Mouse (Mus musculus) forebrain, embryonic 14.5 days (tissue): ENCODE measurements around the gene Etfa. TPM values are rescaled to one million over a fixed set of nuclear protein-coding genes. Genes with fewer than 3 reads are reported as not detected.

Experiments used
- ATAC-seq: fragments of 200-750 bp; cut with Nextera tagmentation; 2 replicates; pipeline ENCODE4 v1.8.0; 2017; ENCODE audit warnings: mild to moderate bottlenecking, moderate library complexity
- DNase-seq: peaks from one replicate; pipeline ENCODE4 v3.0.0-alpha.2; 2015; ENCODE audit warnings: low spot score
- H3K27ac ChIP-seq: fragments of 300-500 bp; sonication (generic); 2 replicates; pipeline ENCODE4 v1.5.1; 2014; ENCODE audit warnings: low read depth, mild to moderate bottlenecking, control low read depth, low read length, moderate library complexity
- H3K27me3 ChIP-seq: fragments of 300-500 bp; sonication (generic); replicated peaks from 2 replicates; pipeline ENCODE4 v1.6.1; 2014; ENCODE audit warnings: low read length, control low read depth, mixed read lengths; ENCODE audit not compliant: control insufficient read depth, insufficient read depth
- H3K36me3 ChIP-seq: fragments of 300-500 bp; sonication (generic); 2 replicates; pipeline ENCODE4 v1.6.1; 2014; ENCODE audit warnings: low read length, control low read depth; ENCODE audit not compliant: control insufficient read depth, insufficient read depth
- H3K4me1 ChIP-seq: fragments of 300-500 bp; sonication (generic); 2 replicates; pipeline ENCODE4 v1.6.1; 2014; ENCODE audit warnings: antibody characterized with exemption, low read length, control low read depth; ENCODE audit not compliant: control insufficient read depth, insufficient read depth
- H3K4me2 ChIP-seq: fragments of 300-500 bp; sonication (generic); 2 replicates; pipeline ENCODE4 v1.6.1; 2014; ENCODE audit warnings: mild to moderate bottlenecking, control low read depth, low read length
- H3K4me3 ChIP-seq: fragments of 300-500 bp; sonication (generic); 2 replicates; pipeline ENCODE4 v1.5.1; 2014; ENCODE audit warnings: low read depth, low read length, control low read depth
- H3K9ac ChIP-seq: fragments of 300-500 bp; sonication (generic); 2 replicates; pipeline ENCODE4 v1.6.1; 2014; ENCODE audit warnings: mild to moderate bottlenecking, low read length, control low read depth, moderate library complexity
- H3K9me3 ChIP-seq: fragments of 300-500 bp; sonication (generic); replicated peaks from 2 replicates; pipeline ENCODE4 v1.6.1; 2016; ENCODE audit warnings: low read length, control low read depth, mixed read lengths; ENCODE audit not compliant: control insufficient read depth
- WGBS: fragments of 180-500 bp; shearing (Covaris S2); extraction: QIAGEN DNeasy Blood & Tissue Kit; methylation state at CpG from one replicate; pipeline ENCODE4 v1.1.7; 2014; 5-methylcytosine and 5-hydroxymethylcytosine counted together
- polyA plus RNA-seq: library from polyadenylated mRNA; unstranded; fragments of >200 nt; fragmentation: Nextera tagmentation; extraction: Ambion mirVana; gene quantifications from 2 replicates; pipeline ENCODE4 v1.2.1, GENCODE M21; 2014

Etfa gene
- polyA plus RNA-seq, 1 experiment from 2014 or later, result 111 TPM

- Histone ChIP-seq H3K36me3 (no peaks in the 10 kb centered on the region), H3K27me3 (no peaks in the 10 kb centered on the region), H3K4me3 (no peak overlapping the region), H3K4me2 (no peak overlapping the region), H3K9me3 (no peaks in the 10 kb centered on the region), H3K9ac (no peak overlapping the region), H3K27ac (no peak overlapping the region), H3K4me1 (no peaks in the 10 kb centered on the region)
- DNase-seq (no peak), ATAC-seq (no peak)
Measured at GRCm38 (mm10) chr9:55478699-55479098, 33.3 kb downstream of the Etfa start.

- Histone ChIP-seq H3K9ac (no peak overlapping the region), H3K9me3 (no peaks in the 10 kb centered on the region), H3K4me3 (no peak overlapping the region), H3K27me3 (no peaks in the 10 kb centered on the region), H3K4me2 (no peak overlapping the region), H3K27ac (no peak overlapping the region), H3K4me1 (no peaks in the 10 kb centered on the region), H3K36me3 (no peaks in the 10 kb centered on the region)
- DNase-seq (no peak), ATAC-seq (no peak)
- 87% methylated on average over 1 of the region's 1 CpGs for WGBS
Measured at GRCm38 (mm10) chr9:55476084-55476483, 36.0 kb downstream of the Etfa start.

DNA sequence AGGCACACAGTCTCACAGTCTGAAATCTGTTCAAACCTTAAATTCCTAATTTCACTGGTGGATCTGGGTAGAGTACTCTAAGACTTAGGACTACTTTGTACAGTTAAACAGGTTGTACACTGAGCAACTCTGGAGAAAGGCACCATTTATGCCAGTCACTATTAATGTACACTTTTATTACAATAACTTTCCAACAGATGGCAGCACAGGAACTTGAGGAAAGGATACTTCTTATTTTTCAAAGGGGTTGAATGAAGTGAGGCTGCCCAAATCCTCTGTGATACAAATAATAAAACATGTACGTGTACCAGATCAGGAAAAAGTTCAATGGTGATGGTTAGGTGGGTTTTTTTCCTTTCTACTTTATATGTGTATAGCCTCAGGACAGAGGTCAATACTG lies 43.6 kb downstream of the Etfa start:
- no peaks in the 10 kb centered on the region for H3K36me3 ChIP-seq
- H3K4me3 ChIP-seq, result no peak overlapping the region
- ATAC-seq (no peak), DNase-seq (peak; percentile 68)
- no peaks in the 10 kb centered on the region for H3K4me1 ChIP-seq
- no peak overlapping the region for H3K27ac ChIP-seq
- 62% methylated on average over 1 of the region's 1 CpGs for WGBS
- H3K4me2 ChIP-seq, result no peak overlapping the region
- no peak overlapping the region for H3K9ac ChIP-seq
- no peaks in the 10 kb centered on the region for H3K9me3 ChIP-seq
- H3K27me3 ChIP-seq, result no peaks in the 10 kb centered on the region

- no peak overlapping the region for H3K4me2 ChIP-seq
- ATAC-seq (no peak), DNase-seq (no peak)
- 96% methylated on average over 5 of the region's 5 CpGs for WGBS
- no peak overlapping the region for H3K9ac ChIP-seq
- no peaks in the 10 kb centered on the region for H3K4me1 ChIP-seq
- no peaks in the 10 kb centered on the region for H3K27me3 ChIP-seq
- H3K9me3 ChIP-seq, result no peaks in the 10 kb centered on the region
- no peaks in the 10 kb centered on the region for H3K36me3 ChIP-seq
- no peak overlapping the region for H3K4me3 ChIP-seq
- no peak overlapping the region for H3K27ac ChIP-seq
Measured at GRCm38 (mm10) chr9:55453366-55453765, 58.7 kb downstream of the Etfa start.

GRCm38 (mm10) chr9:55452906-55453305 lies 59.1 kb downstream of the Etfa start:
- Histone ChIP-seq H3K27ac (no peak overlapping the region), H3K9me3 (no peaks in the 10 kb centered on the region), H3K4me1 (no peaks in the 10 kb centered on the region), H3K9ac (no peak overlapping the region), H3K27me3 (no peaks in the 10 kb centered on the region), H3K4me2 (no peak overlapping the region), H3K36me3 (no peaks in the 10 kb centered on the region), H3K4me3 (no peak overlapping the region)
- 94% methylated on average over 1 of the region's 1 CpGs for WGBS
- DNase-seq, result no peak
- no peak for ATAC-seq

DNA sequence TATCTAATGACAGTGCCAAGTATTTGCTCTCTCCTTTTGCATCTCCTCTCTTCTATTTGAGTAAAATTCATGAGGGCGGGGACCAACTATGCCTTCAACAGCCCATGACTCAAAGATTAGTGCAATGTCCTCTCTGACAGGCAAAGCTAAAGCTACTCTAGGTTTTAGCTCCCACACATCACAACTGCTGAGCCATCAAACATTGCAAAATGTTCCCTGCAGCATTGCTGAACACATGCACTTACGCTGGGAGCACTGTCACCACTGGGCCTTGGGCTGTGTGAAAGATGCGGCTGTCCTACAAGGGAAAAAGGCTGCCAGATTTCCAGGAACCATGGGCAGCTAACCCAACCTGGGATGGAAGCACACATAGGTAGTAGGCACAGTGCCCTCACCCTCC lies 60.6 kb downstream of the Etfa start:
- no peaks in the 10 kb centered on the region for H3K4me1 ChIP-seq
- H3K9me3 ChIP-seq, result no peaks in the 10 kb centered on the region
- 92% methylated on average over 3 of the region's 3 CpGs for WGBS
- H3K27me3 ChIP-seq, result no peaks in the 10 kb centered on the region
- no peak overlapping the region for H3K9ac ChIP-seq
- no peak overlapping the region for H3K27ac ChIP-seq
- H3K4me2 ChIP-seq, result no peak overlapping the region
- H3K4me3 ChIP-seq, result no peak overlapping the region
- DNase-seq, result no peak
- H3K36me3 ChIP-seq, result no peaks in the 10 kb centered on the region
- ATAC-seq, result no peak

- no peaks in the 10 kb centered on the region for H3K27me3 ChIP-seq
- H3K27ac ChIP-seq, result no peak overlapping the region
- WGBS, result 89% methylated on average over 6 of the region's 6 CpGs
- H3K4me1 ChIP-seq, result no peaks in the 10 kb centered on the region
- no peak overlapping the region for H3K4me3 ChIP-seq
- no peaks in the 10 kb centered on the region for H3K36me3 ChIP-seq
- H3K4me2 ChIP-seq, result no peak overlapping the region
- ATAC-seq, result no peak
- DNase-seq, result no peak
- H3K9ac ChIP-seq, result no peak overlapping the region
- H3K9me3 ChIP-seq, result no peaks in the 10 kb centered on the region
Measured at GRCm38 (mm10) chr9:55450035-55450434, 62.0 kb downstream of the Etfa start.

DNA sequence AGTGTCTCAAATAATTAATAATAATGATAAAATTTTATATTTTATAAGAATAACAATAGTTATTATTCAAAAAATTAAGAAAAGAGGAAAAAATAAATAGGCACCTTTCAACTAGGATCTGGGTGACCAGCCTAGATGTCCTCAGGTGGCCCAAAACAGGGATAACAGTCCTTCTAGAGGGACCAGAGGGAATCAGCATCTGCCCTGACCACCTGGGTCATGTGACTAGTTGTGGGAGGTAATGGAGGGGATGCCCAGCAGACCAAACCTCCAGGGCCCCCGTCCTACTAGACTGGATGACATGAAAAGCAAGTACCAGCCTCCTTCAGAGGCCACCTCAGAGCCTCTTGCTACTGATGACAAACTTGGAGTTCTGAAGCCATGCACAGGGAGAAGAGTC lies 62.9 kb downstream of the Etfa start:
- ATAC-seq (no peak), DNase-seq (no peak)
- Histone ChIP-seq H3K9ac (no peak overlapping the region), H3K4me1 (no peaks in the 10 kb centered on the region), H3K9me3 (no peaks in the 10 kb centered on the region), H3K4me3 (no peak overlapping the region), H3K36me3 (no peaks in the 10 kb centered on the region), H3K27ac (no peak overlapping the region), H3K27me3 (no peaks in the 10 kb centered on the region), H3K4me2 (no peak overlapping the region)
- WGBS, result 88% methylated on average over 1 of the region's 1 CpGs

DNA sequence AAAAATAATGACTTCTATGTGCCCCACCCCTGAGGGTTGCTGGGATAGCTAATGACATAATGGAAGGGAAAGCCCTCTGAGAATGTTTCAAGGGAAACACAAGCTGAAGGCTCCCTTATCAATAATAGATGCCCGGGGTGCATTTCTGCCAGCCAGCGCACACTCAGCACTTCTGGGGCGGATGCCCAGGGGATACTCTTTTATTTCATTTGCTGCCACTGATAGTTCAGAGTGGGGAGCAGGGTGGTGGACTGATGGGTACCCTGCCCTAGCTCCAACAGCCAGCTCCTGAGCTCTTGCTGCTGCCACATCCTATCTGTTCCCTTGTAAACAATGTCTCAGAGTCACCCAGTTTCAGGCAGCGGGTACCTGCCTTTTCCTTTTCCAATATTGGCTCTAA lies 64.5 kb downstream of the Etfa start:
- Histone ChIP-seq H3K4me3 (no peak overlapping the region), H3K4me1 (no peaks in the 10 kb centered on the region), H3K36me3 (no peaks in the 10 kb centered on the region), H3K27ac (no peak overlapping the region), H3K4me2 (no peak overlapping the region), H3K9me3 (no peaks in the 10 kb centered on the region), H3K27me3 (no peaks in the 10 kb centered on the region), H3K9ac (no peak overlapping the region)
- ATAC-seq (no peak), DNase-seq (no peak)
- 81% methylated on average over 4 of the region's 4 CpGs for WGBS
